Mouse (Mus musculus): ENCODE results near the gene Phkb. TPM values are rescaled to one million over a fixed set of nuclear protein-coding genes. Genes with fewer than 3 reads are reported as not detected.
"Not testable (repeated sequence)": the region's sequence is repeated elsewhere in the genome, so short reads cannot be mapped to it uniquely, and the experiment has no call there.

The Phkb gene
- total RNA-seq (2021) = 10 to 100 TPM; 43.8 to 53.8 TPM

GRCm38 (mm10) chr8:85840657-85841488, at the start of gene Phkb, which contains the start of gene Itfg1:
Gene Phkb (plus strand): TSS chr8:85840959.
Gene Itfg1 (minus strand): TSS chr8:85840921.
- peak; percentile 94 to 95 for DNase-seq
- intact Hi-C loops (cut with DNase I) = loop anchor here (5.0 kb wide), 1 partner anchor 139 kb away; the partner anchor contains the start of gene Neto2

GRCm38 (mm10) chr8:85796392-85796791, 44.4 kb upstream of the Phkb start:
- intact Hi-C loops (cut with DNase I); DNase-seq: not testable (repeated sequence)

- intact Hi-C loops (cut with DNase I) = no loop called here
- DNase-seq = no peak
These were observed 40.6 kb upstream of the Phkb start for GRCm38 (mm10) chr8:85800164-85800563.

GRCm38 (mm10) chr8:85801408-85801807, 39.4 kb upstream of the Phkb start:
- intact Hi-C loops (cut with DNase I) = no loop called here
- DNase-seq = no peak

GRCm38 (mm10) chr8:85813621-85814020, 27.1 kb upstream of the Phkb start:
- intact Hi-C loops (cut with DNase I) = no loop called here

GRCm38 (mm10) chr8:85839916-85840656, 673 bp upstream of the Phkb start:
- intact Hi-C loops (cut with DNase I) = loop anchor here (5.0 kb wide), 1 partner anchor 138 kb away; the partner anchor contains the start of gene Neto2
- DNase-seq = peak in 1 of 2 experiments; percentile 3

More at GRCm38 (mm10) chr8:85813621-85814020, 27.1 kb upstream of the Phkb start:
- DNase-seq = no peak

- intact Hi-C loops (cut with DNase I) = loop anchor here (5.0 kb wide), 1 partner anchor 139 kb away; the partner anchor contains the start of gene Neto2
- peak in 1 of 2 experiments; percentile 33 for DNase-seq
These were observed 683 bp downstream of the Phkb start for GRCm38 (mm10) chr8:85841489-85841795.

- intact Hi-C loops (cut with DNase I) = no loop called here
- no peak for DNase-seq
These were observed 5.1 kb downstream of the Phkb start for GRCm38 (mm10) chr8:85845887-85846286.

GRCm38 (mm10) chr8:85854220-85855123, 13.7 kb downstream of the Phkb start:
- DNase-seq = no peak
- intact Hi-C loops (cut with DNase I) = no loop called here

GRCm38 (mm10) chr8:85857227-85857896, 16.6 kb downstream of the Phkb start:
- DNase-seq; intact Hi-C loops (cut with DNase I): not testable (repeated sequence)

GRCm38 (mm10) chr8:85860612-85861011, 19.9 kb downstream of the Phkb start:
- intact Hi-C loops (cut with DNase I) = no loop called here
- DNase-seq = no peak

- no peak for DNase-seq
- intact Hi-C loops (cut with DNase I) = no loop called here
These were observed 21.6 kb downstream of the Phkb start for GRCm38 (mm10) chr8:85862381-85862780.

GRCm38 (mm10) chr8:85871660-85872059, 30.9 kb downstream of the Phkb start:
- DNase-seq = peak; percentile 50 to 52
- intact Hi-C loops (cut with DNase I) = no loop called here

GRCm38 (mm10) chr8:85877976-85878375, 37.2 kb downstream of the Phkb start:
- intact Hi-C loops (cut with DNase I) = no loop called here
- DNase-seq = no peak

- no peak for DNase-seq
- intact Hi-C loops (cut with DNase I) = no loop called here
These were observed 38.9 kb downstream of the Phkb start for GRCm38 (mm10) chr8:85879624-85880023.

GRCm38 (mm10) chr8:85884811-85885210, 44.1 kb downstream of the Phkb start:
- intact Hi-C loops (cut with DNase I) = no loop called here

GRCm38 (mm10) chr8:85897636-85898035, 56.9 kb downstream of the Phkb start:
- DNase-seq = no peak
- intact Hi-C loops (cut with DNase I) = no loop called here

More at GRCm38 (mm10) chr8:85884811-85885210, 44.1 kb downstream of the Phkb start:
- no peak for DNase-seq

GRCm38 (mm10) chr8:85924991-85925390, 84.2 kb downstream of the Phkb start:
- DNase-seq = no peak
- intact Hi-C loops (cut with DNase I) = no loop called here

GRCm38 (mm10) chr8:85925574-85925973, 84.8 kb downstream of the Phkb start:
- no peak for DNase-seq
- intact Hi-C loops (cut with DNase I) = no loop called here

GRCm38 (mm10) chr8:85926107-85926506, 85.3 kb downstream of the Phkb start:
- intact Hi-C loops (cut with DNase I) = no loop called here
- DNase-seq = peak; percentile 15 to 18
